Mouse (Mus musculus): ENCODE results near the gene Spdye4a.
"Not testable (repeated sequence)": the region's sequence is repeated elsewhere in the genome, so short reads cannot be mapped to it uniquely, and the experiment has no call there.

Spdye4a gene

GRCm38 (mm10) chr5:143235028-143235693 is 8.5 kb upstream of the Spdye4a start, which contains the start of gene Zfp12:
Zfp12 (plus strand) TSS chr5:143235163.
- DNase-seq (ENCODE audit: low read depth, low spot score), result peak; percentile 97

- no peak for DNase-seq (ENCODE audit: low read depth, low spot score)
Measured at GRCm38 (mm10) chr5:143222287-143222686, 4.4 kb downstream of the Spdye4a start.

- DNase-seq (ENCODE audit: low read depth, low spot score), result no peak
Measured at GRCm38 (mm10) chr5:143220996-143221395, 5.7 kb downstream of the Spdye4a start.

- no peak for DNase-seq (ENCODE audit: low read depth, low spot score)
Measured at GRCm38 (mm10) chr5:143213832-143214231, 12.9 kb downstream of the Spdye4a start.

- DNase-seq (ENCODE audit: low read depth, low spot score), result peak; percentile 20
Measured at GRCm38 (mm10) chr5:143205015-143205414, 21.7 kb downstream of the Spdye4a start.

GRCm38 (mm10) chr5:143196506-143196905 is 30.2 kb downstream of the Spdye4a start:
- DNase-seq (ENCODE audit: low read depth, low spot score), result no peak

GRCm38 (mm10) chr5:143195166-143195565 is 31.5 kb downstream of the Spdye4a start:
- no peak for DNase-seq (ENCODE audit: low read depth, low spot score)

- DNase-seq (ENCODE audit: low read depth, low spot score), result not testable (repeated sequence)
Measured at GRCm38 (mm10) chr5:143194747-143195146, 31.9 kb downstream of the Spdye4a start.

- no peak for DNase-seq (ENCODE audit: low read depth, low spot score)
Measured at GRCm38 (mm10) chr5:143192806-143193205, 33.9 kb downstream of the Spdye4a start.

- not testable (repeated sequence) for DNase-seq (ENCODE audit: low read depth, low spot score)
Measured at GRCm38 (mm10) chr5:143188014-143188413, 38.7 kb downstream of the Spdye4a start.

GRCm38 (mm10) chr5:143180255-143181076 is 46.2 kb downstream of the Spdye4a start, which contains the start of the genes Rbak and Spdye4b:
Rbak (minus strand) TSS chr5:143180775.
Spdye4b (plus strand) TSS chr5:143181017.
- peak; percentile 93 for DNase-seq (ENCODE audit: low read depth, low spot score)

GRCm38 (mm10) chr5:143179179-143179578 is 47.5 kb downstream of the Spdye4a start:
- peak; percentile 47 for DNase-seq (ENCODE audit: low read depth, low spot score)

- peak; percentile 37 for DNase-seq (ENCODE audit: low read depth, low spot score)
Measured at GRCm38 (mm10) chr5:143177541-143178200, 49.0 kb downstream of the Spdye4a start.

- no peak for DNase-seq (ENCODE audit: low read depth, low spot score)
Measured at GRCm38 (mm10) chr5:143175970-143176369, 50.7 kb downstream of the Spdye4a start.
